Mouse (Mus musculus) layer of hippocampus, postnatal 10 days (tissue): Measurements from ENCODE around the gene Tspan4. TPM values are rescaled to one million over a fixed set of nuclear protein-coding genes. Genes with fewer than 3 reads are reported as not detected.

ENCODE experiments used
- DNase-seq, 2 experiments: peaks; one replicate each; pipeline ENCODE4 v3.0.0; 2021; ENCODE audit warnings: low spot score in 2 of 2
- total RNA-seq, 2 experiments: library from RNA; stranded (reverse); gene quantifications; 2 replicates each; pipeline ENCODE4 v1.2.3; 2021

Gene Tspan4
- total RNA-seq, 2 experiments from 2014 or later: 32.9 to 34.1 TPM

GRCm38 (mm10) chr7:141474160-141474559, 880 bp upstream of the Tspan4 start:
- no peak for DNase-seq

DNA sequence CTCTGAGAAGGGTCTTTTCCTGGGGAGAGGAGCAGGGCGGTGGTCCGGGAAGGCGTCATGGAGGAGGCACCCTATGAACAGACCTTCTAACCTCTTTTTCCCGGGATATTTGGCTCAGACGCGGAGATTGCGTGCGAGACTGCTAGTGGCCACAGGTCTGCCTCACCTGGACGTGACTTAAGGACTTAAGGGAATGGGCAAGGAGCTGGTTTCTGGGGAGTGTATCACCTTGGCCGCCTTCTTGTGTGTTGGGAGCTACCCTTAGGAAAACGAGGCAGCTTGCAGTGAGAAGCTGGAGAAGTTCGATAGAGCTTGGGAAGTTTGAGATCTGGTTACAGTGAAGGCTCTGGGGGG, 742 bp downstream of the Tspan4 start:
- no peak for DNase-seq

GRCm38 (mm10) chr7:141476226-141476980, 1.4 kb downstream of the Tspan4 start:
- DNase-seq: peak in 1 of 2 experiments; percentile 56

DNA sequence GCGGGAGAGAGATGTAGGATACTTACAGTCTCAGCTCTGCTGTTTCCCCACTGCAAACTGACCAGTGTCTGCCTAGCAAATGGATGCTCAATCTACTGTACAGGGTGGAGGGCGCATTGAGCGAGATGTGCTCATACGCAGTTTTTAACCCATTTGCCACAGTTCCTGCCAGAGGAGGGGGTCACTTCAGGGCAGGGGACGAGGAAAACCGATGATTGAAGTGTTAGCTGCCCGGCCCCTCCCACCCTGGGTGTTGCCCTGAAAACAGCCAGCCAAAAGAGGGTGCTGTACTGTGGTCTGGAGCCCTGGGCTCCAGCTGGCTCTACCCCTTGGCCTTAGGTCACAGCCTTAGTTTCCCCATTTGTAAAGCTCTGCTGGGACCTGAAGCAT, 1.9 kb downstream of the Tspan4 start:
- DNase-seq: no peak

DNA sequence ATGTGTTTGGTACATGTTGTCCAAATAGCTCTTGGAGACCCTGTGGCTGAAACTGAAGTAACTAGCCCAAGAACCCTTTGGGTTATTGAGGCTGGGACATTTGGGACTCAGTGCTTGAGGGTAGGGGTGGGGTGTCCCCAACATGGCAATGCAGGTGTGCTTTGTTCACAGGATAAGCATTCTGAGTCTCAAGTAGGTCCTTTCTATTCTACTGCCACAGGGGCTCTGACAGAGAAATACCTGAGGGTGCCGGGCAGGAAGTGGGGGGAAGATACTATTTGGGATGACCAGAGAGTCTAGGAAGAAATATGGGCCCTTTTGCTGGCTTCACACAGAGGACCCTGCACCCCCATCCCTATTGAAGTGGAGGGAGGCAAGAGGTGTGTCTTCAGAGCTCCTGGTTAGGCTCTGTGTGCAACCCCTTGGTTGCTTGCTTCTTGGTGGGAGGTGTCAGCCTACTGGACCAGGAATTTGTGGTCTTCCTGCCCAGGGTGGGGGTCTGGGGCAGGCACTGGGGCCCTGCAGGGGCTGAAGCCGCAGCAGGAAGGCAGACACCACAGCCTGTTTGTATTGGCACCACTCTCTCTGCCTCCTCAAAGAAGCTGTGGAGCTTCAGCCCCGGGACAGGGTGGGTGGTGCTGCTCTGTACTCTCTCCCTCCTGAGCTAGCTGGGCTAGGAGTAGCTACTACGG, 2.7 kb downstream of the Tspan4 start:
- no peak for DNase-seq

- DNase-seq: no peak
These were observed 3.3 kb downstream of the Tspan4 start for GRCm38 (mm10) chr7:141478270-141478748.

DNA sequence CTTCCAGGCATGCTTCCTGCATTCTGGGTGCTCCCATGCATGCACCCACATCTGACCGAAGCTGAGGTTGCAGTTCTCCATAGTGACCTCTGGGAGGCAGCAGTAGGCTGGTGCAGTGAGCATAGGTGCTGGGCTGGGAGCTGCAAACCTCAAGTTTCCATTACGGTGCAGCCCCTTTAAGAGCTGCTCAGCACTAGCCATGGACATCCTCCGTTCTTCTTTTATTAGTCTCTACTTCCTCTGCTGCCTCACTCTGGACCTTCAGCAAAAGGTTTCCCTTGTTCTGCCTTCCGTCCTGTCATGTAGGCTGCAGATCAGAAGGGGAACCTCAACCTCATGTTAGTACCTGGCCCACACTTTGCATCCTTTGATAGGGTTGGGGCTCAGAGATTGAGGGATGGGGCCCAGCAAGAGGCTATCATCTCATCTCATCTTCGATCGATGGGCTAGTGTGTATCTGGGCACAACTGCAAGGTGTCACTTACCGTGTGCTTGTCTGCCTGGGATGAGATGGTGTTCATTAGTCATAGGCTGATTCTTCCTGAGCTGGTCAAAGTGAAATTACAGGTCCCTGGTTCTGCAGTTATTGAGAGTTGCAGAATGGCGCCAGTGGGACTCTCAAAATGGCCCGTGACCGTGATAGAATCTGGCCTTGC, 5.9 kb downstream of the Tspan4 start:
- peak; percentile 71 to 77 for DNase-seq

DNA sequence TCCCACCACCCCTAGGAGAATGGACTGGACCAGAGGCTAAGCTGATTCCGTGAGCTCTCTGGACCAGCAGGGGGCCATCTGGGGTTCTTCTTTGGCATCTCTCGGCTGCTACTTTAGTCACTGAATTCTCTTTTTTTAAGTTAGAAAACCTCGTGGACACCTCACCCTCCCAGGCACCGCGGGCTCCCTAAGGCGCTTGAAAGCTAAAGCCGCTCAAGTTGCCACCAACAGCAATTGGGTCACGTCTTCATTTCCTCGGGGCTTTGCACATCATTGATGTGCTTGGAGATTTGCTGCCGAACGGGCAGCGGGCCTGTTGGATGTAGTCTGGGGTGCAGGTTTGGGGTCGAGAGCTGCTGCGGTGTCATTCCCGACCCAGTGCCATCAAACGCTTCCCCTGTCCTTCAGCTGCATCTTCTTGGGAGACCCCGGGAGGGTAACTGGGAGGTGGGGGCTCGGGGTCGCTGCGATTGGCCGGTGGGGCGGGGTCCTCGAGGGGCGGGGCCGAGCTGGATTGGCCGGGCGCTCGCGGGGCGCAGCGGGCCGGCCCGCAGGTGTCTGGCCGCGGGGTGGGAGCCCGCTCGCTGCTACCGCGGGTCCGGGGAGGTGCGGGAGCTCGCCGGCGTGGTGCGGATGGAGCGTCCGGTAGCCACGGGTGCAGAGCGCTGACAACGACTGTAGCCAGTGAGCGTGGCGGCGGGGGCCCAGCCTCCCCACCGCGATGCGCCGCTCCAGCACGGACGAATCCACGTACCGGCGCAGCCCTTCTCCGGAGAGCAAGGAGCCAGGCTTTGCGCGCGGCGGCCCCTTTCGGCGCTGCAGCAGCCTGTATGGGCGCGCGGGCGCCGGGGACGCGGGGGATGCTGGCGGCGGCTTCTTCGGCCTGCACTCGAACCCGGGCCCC, 6.7 kb downstream of the Tspan4 start:
- DNase-seq: peak; percentile 60 to 63

DNA sequence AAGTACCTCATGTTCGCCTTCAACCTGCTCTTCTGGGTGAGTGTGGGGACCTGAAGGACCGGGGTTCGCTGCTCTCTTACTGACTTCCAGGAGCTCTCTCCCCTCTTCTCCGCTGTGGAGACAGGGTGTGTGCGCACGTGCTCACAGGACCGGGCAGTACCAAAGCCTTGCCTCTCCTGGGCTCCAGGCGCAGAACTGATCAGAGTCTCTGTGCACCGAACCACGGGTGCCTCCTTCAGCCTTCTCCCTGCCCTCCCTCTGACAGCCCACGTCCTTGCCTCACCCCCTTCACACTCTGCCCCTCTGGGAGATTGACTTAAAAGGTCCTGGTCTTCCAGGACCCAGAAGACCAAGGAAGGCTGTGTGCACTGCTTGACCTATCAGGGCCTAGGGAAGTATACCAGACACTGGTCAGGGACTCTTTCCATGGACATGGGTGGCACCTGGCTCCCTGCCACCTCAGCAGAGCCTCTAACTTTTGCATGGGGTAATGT, 7.5 kb downstream of the Tspan4 start:
- no peak for DNase-seq

DNA sequence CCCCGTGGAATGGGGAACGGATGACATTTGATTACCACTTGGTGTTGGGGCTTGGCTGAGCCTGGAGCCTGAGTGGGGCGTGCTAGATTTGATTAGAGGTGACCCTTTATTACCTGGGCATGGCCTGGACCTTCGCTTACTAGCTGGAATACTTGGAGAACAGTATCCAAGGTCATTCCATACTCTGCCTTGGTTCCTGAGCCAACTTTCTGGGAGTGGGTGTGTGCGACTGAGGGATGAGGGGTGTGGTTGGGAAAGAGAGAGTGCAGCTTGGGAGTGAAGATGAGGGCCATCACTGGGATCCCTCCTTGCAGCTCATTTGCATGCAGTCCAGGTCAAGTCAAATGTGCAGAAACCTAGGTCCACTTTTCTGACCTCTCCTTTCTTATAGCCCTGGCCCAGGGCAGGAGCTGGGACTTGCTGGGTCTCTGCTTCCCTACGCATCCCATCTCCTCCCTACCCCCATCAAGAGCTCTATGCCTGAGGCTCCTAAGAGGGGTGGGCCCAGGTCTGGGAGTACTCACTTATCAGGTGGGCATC, 8.1 kb downstream of the Tspan4 start:
- DNase-seq: no peak

DNA sequence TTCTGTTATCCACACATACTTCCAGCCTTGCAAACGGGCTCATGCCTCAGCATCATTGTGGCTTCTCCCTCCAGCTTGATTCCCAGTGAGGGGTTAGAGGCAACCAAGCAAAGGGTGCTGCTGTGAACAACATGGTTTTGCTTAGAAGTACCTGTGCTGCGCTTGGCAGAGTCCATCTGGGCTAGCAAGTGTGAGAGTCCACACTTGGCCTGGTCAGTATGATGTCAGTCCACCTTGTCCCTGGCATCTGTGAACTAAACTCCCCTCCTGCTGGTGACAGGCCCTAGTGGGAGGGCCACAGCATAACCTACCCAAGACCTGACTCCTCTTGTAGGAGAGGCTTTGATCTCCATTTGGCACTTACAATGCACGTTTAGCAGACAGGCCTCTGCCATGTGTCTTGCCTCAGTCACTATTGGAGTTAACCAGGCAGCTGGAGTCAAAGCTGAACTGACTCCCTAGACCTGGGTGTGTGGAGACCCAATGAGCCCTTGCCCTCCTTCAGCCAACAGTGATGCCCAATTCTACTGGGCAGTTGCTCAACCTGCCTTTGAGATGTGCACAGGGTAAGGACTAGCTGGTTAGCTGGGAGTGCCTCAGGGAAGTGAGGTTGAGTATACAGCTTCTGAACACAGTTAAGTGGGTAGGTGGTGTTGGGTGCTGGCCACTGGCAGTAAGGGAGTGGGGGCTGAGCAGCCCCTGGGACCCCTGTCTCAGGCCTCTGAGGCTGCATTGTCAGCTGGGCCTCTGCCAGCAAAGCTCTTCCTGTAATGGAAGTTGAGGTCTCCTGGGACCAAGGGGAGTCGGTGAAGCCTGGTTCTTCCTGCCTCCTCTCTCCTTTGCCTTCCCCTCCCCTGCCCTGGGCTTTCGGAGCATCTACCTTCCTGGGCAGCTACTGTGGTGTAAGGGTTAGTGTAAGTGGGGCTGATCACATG, 9.4 kb downstream of the Tspan4 start:
- no peak for DNase-seq

- DNase-seq: no peak
These were observed 10.1 kb downstream of the Tspan4 start for GRCm38 (mm10) chr7:141485186-141485585.

GRCm38 (mm10) chr7:141485606-141486005, 10.6 kb downstream of the Tspan4 start:
- DNase-seq: no peak

- no peak for DNase-seq
These were observed 11.2 kb downstream of the Tspan4 start for GRCm38 (mm10) chr7:141486239-141486638.

DNA sequence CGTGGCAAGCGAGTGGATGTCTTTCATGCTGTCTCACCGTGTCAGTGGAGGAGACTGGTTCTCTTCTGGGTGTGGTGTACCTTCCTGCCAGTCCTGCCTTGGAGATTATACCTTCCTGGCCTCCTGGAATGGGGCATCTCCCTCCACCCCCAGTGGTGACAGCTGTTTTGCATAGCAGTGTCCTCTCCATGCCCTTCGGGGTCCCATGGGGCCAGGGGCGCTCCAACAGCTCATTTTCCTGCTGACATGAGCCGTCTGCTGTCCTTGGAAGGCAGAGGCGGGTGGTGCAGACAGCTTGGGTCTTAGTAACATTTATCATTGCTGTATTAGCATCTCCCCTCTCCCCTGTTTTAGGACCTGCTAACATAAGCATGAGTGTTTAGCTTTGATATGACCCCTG, 12.1 kb downstream of the Tspan4 start:
- no peak for DNase-seq

DNA sequence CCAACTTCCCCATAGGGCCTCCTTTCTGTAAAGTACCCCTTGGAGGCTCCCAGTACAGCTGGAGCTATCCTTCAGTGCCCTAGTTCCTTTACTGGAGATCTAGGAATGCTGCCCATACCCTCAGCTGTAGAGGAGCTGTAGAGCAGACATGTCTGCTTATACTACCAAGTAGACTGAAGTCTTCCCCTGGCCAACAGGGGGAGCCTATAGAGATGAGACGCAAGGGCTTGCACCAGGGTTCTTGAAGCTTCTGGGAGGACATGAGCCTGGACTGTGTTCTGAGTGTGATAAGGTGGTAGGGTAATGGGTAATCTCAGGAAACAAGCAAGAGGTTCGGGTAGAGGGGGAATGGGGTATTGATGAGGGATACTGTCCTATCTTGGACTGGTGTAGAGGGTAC, 16.1 kb downstream of the Tspan4 start:
- no peak for DNase-seq

GRCm38 (mm10) chr7:141492738-141493137, 17.7 kb downstream of the Tspan4 start:
- no peak for DNase-seq

GRCm38 (mm10) chr7:141493729-141494128, 18.7 kb downstream of the Tspan4 start:
- DNase-seq: no peak

DNA sequence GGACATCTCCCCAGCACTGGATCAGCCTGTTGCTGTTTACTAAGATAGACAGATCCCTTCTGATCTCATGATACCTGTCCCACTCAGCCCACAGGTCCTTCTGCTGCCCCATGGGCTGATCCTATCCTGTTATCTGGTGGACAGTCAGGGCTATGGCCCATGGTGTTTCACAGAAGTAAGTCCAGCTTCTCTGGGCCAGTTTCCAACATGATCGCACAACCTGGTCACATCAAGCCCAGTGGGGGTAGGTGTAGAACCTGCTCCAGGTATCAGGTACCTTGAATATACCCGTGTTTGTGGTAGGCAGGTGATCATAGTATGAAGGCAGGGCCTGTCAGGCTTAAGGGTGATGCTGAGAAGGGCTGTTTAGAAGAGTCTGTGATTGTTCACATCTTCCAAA, 20.3 kb downstream of the Tspan4 start:
- DNase-seq: no peak

DNA sequence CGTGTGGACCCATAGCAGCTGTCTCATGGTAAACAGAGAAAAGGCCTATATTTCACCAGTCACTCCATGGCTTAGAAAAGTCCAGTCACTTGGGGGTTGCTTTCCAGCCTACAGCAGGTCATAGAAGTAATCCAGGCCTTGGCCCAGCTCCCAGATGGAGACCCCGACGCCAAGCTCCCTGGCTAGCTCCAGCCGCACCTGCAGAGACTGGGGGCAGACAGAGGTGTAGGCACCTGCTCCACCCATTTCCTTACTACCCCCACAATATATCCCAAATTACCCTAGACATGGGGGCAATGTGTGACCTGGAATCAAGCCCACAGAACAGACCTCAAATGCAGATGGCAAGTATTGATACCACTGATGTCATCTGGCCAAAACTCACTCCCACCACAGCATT, 20.9 kb downstream of the Tspan4 start:
- DNase-seq: no peak
